Mouse (Mus musculus) lung, postnatal 0 days (tissue): ENCODE results near the gene Schip1.

Experiments
- CTCF ChIP-seq: IDR thresholded peaks from 2 replicates; pipeline ENCODE4 v1.5.1; 2016; ENCODE audit warnings: antibody characterized with exemption, mild to moderate bottlenecking
- EP300 ChIP-seq: IDR thresholded peaks from 2 replicates; pipeline ENCODE4 v1.6.1; 2016; ENCODE audit warnings: antibody characterized with exemption, mild to moderate bottlenecking, control low read depth

- no peak for TF ChIP-seq EP300
- TF ChIP-seq CTCF = no peak
Measured at GRCm38 (mm10) chr3:68504838-68505237, 440.2 kb downstream of the Schip1 start.
